Mouse (Mus musculus): ENCODE measurements around the gene Timmdc1. TPM values are rescaled to one million over a fixed set of nuclear protein-coding genes. Genes with fewer than 3 reads are reported as not detected.

The Timmdc1 gene
- polyA plus RNA-seq, 1 experiment, result 25.0 TPM

DNA sequence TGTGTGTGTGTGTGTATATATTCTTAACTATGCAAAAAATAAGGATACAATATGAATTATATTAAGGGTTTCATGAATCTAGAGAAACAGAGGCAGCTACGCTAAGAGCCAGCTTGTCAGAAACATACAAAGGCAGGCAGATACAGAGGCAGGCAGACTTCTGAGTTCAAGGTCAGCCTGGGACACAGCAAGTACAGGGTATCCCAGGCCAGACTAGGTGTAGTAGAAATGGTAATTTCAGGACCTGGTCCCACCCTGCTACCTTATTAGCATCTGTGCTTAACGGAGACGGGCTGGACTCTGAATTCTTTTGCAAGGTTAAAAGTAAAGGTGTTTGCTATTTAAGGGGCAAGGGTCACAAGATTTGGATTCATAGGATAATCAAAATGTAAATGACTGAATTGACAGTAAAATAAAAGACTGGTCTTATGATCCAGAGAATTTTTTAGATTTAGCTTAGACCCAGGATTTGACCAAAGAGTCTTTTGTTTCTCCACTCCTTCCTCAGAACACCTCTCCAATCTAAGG is 35.8 kb upstream of the Timmdc1 start, which contains the start of gene Tmem39a:
Gene Tmem39a (plus strand): TSS at position 478 of the 528 bp plus-strand sequence.
- DNase-seq, result no peak
- 93% methylated on average over 3 of the region's 3 CpGs for WGBS
- Histone ChIP-seq H3K27me3 (ENCODE audit: control insufficient read depth, insufficient read depth, low read length) (no peaks in the 10 kb centered on the region), H3K4me3 (ENCODE audit: control insufficient read depth, insufficient read depth, low read length) (no peak within 1 kb of the TSS), H3K27ac (ENCODE audit: control insufficient read depth, insufficient read depth, low read length) (no peak within 1 kb of the TSS), H3K4me1 (replicated peaks; ENCODE audit: control insufficient read depth, insufficient read depth, low read length) (peaks cover 3% of the 10 kb centered on the region; the same call in 1 of the 2 replicates), H3K36me3 (ENCODE audit: control insufficient read depth, insufficient read depth, low read length) (no peaks in the 10 kb centered on the region)
- no peak for TF ChIP-seq CTCF (IDR thresholded peaks at IDR 0.05; ENCODE audit: borderline replicate concordance, control insufficient read depth, extremely low read depth, insufficient read depth, low read length, poor library complexity)
- TF ChIP-seq POLR2A (IDR thresholded peaks at IDR 0.05; ENCODE audit: control insufficient read depth, extremely low read depth, insufficient read depth, low read length, poor library complexity), result no peak

DNA sequence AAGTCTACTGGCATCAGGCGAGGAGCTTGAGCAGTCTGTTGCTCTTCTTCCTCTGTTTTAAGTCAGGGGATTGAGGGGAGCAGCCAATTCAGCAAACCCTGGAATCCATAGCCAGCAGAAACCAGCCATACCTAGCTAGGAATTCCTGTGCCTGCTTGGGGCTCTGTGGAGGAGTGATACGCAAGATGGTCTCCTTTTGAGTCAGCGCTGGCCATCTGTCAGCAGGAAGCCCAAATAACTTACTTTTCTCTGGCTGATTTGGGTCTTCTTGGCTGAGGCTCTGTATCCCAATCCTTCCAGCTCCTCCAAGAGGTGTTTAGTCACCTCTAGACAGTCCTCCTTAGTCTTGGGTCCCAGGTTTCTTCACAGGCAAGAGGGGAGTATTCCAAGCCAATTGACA is 33.5 kb upstream of the Timmdc1 start:
- no peak for DNase-seq
- Histone ChIP-seq H3K27ac (ENCODE audit: control insufficient read depth, insufficient read depth, low read length) (no peak overlapping the region), H3K27me3 (ENCODE audit: control insufficient read depth, insufficient read depth, low read length) (no peaks in the 10 kb centered on the region), H3K4me1 (replicated peaks; ENCODE audit: control insufficient read depth, insufficient read depth, low read length) (no peaks in the 10 kb centered on the region), H3K36me3 (ENCODE audit: control insufficient read depth, insufficient read depth, low read length) (no peaks in the 10 kb centered on the region), H3K4me3 (ENCODE audit: control insufficient read depth, insufficient read depth, low read length) (no peak overlapping the region)
- 92% methylated on average over 3 of the region's 3 CpGs for WGBS
- no peak for TF ChIP-seq POLR2A (IDR thresholded peaks at IDR 0.05; ENCODE audit: control insufficient read depth, extremely low read depth, insufficient read depth, low read length, poor library complexity)
- no peak for TF ChIP-seq CTCF (IDR thresholded peaks at IDR 0.05; ENCODE audit: borderline replicate concordance, control insufficient read depth, extremely low read depth, insufficient read depth, low read length, poor library complexity)

DNA sequence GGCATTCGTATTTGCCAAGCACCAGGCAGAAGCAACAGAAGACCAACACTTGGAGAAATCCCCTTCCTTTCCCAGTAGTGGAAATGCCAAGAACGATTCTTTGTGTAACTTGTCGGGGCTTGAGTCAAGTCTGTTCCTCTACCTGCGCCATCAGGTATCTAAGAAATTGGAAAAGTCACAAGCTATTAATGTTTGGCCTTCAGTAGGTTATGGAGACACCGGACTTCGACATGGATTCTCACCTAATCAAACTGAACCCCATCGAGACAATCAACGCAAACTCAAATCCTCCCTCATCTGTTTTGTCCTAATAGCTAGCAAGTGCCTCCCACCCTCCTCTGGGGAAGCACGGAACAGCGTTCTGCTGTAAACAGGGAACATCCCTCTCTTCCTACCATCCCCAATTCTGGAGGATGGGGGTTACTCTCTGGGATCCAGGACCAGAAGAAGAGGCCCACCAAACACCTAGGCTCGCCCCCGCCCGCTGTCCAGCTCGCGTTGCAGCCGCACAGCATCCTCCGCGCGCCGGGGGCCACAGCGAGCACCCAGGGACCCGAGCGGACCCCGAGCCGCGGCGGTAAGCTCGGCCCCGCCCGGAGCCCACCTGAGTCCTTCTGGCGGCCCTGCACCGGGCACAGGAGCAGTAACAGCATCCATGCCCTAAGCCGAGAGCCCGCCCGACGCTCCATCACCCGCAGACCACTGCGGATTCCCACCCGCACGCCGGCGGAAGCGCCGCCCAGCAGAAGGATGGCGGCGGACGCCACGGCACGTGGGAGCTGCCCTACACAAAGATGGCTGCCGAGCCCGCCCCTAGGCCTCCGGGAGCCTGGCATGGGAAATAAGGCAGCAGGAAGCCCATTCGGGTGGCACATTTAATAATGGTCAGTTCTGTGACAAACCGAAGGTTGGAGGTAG is 27.3 kb upstream of the Timmdc1 start, which contains the start of gene Poglut1:
Gene Poglut1 (minus strand): TSS at position 780 of the 918 bp plus-strand sequence.
- H3K4me1 ChIP-seq (replicated peaks; ENCODE audit: control insufficient read depth, insufficient read depth, low read length), result peaks cover 8% of the 10 kb centered on the region
- WGBS, result 5% methylated on average over 54 of the region's 54 CpGs
- H3K27ac ChIP-seq (ENCODE audit: control insufficient read depth, insufficient read depth, low read length), result no peak within 1 kb of the TSS
- TF ChIP-seq POLR2A (IDR thresholded peaks at IDR 0.05; ENCODE audit: control insufficient read depth, extremely low read depth, insufficient read depth, low read length, poor library complexity) (peak; percentile 71; the same call in 1 of the 2 replicates), CTCF (IDR thresholded peaks at IDR 0.05; ENCODE audit: borderline replicate concordance, control insufficient read depth, extremely low read depth, insufficient read depth, low read length, poor library complexity) (no peak)
- H3K36me3 ChIP-seq (ENCODE audit: control insufficient read depth, insufficient read depth, low read length), result no peaks in the 10 kb centered on the region
- H3K4me3 ChIP-seq (ENCODE audit: control insufficient read depth, insufficient read depth, low read length), result peak within 1 kb of the TSS; percentile 99
- peak; percentile 73 for DNase-seq
- no peaks in the 10 kb centered on the region for H3K27me3 ChIP-seq (ENCODE audit: control insufficient read depth, insufficient read depth, low read length)

GRCm38 (mm10) chr16:38548000-38548399 is 25.5 kb upstream of the Timmdc1 start:
- no peaks in the 10 kb centered on the region for H3K27me3 ChIP-seq (ENCODE audit: control insufficient read depth, insufficient read depth, low read length)
- H3K4me1 ChIP-seq (replicated peaks; ENCODE audit: control insufficient read depth, insufficient read depth, low read length), result peaks cover 8% of the 10 kb centered on the region
- H3K36me3 ChIP-seq (ENCODE audit: control insufficient read depth, insufficient read depth, low read length), result no peaks in the 10 kb centered on the region
- no peak for DNase-seq
- no peak overlapping the region for H3K27ac ChIP-seq (ENCODE audit: control insufficient read depth, insufficient read depth, low read length)
- TF ChIP-seq CTCF (IDR thresholded peaks at IDR 0.05; ENCODE audit: borderline replicate concordance, control insufficient read depth, extremely low read depth, insufficient read depth, low read length, poor library complexity), result no peak
- TF ChIP-seq POLR2A (IDR thresholded peaks at IDR 0.05; ENCODE audit: control insufficient read depth, extremely low read depth, insufficient read depth, low read length, poor library complexity), result no peak
- WGBS, result 94% methylated on average over 1 of the region's 1 CpGs
- H3K4me3 ChIP-seq (ENCODE audit: control insufficient read depth, insufficient read depth, low read length), result no peak overlapping the region

GRCm38 (mm10) chr16:38538716-38539380 is 16.4 kb upstream of the Timmdc1 start:
- Histone ChIP-seq H3K4me3 (ENCODE audit: control insufficient read depth, insufficient read depth, low read length) (no peak overlapping the region), H3K4me1 (replicated peaks; ENCODE audit: control insufficient read depth, insufficient read depth, low read length) (no peaks in the 10 kb centered on the region), H3K27ac (ENCODE audit: control insufficient read depth, insufficient read depth, low read length) (no peak overlapping the region), H3K27me3 (ENCODE audit: control insufficient read depth, insufficient read depth, low read length) (no peaks in the 10 kb centered on the region), H3K36me3 (ENCODE audit: control insufficient read depth, insufficient read depth, low read length) (peaks cover 4% of the 10 kb centered on the region; the same call in 1 of the 2 replicates)
- no peak for DNase-seq
- WGBS, result 93% methylated on average over 13 of the region's 13 CpGs
- no peak for TF ChIP-seq POLR2A (IDR thresholded peaks at IDR 0.05; ENCODE audit: control insufficient read depth, extremely low read depth, insufficient read depth, low read length, poor library complexity)
- no peak for TF ChIP-seq CTCF (IDR thresholded peaks at IDR 0.05; ENCODE audit: borderline replicate concordance, control insufficient read depth, extremely low read depth, insufficient read depth, low read length, poor library complexity)

GRCm38 (mm10) chr16:38536544-38537146 is 14.2 kb upstream of the Timmdc1 start:
- Histone ChIP-seq H3K27me3 (ENCODE audit: control insufficient read depth, insufficient read depth, low read length) (no peaks in the 10 kb centered on the region), H3K4me3 (ENCODE audit: control insufficient read depth, insufficient read depth, low read length) (no peak overlapping the region), H3K27ac (ENCODE audit: control insufficient read depth, insufficient read depth, low read length) (no peak overlapping the region), H3K36me3 (ENCODE audit: control insufficient read depth, insufficient read depth, low read length) (no peaks in the 10 kb centered on the region; the same call in 1 of the 2 replicates), H3K4me1 (replicated peaks; ENCODE audit: control insufficient read depth, insufficient read depth, low read length) (no peaks in the 10 kb centered on the region)
- DNase-seq, result peak; percentile 77
- TF ChIP-seq CTCF (IDR thresholded peaks at IDR 0.05; ENCODE audit: borderline replicate concordance, control insufficient read depth, extremely low read depth, insufficient read depth, low read length, poor library complexity) (peak; percentile 63; the same call in 1 of the 2 replicates), POLR2A (IDR thresholded peaks at IDR 0.05; ENCODE audit: control insufficient read depth, extremely low read depth, insufficient read depth, low read length, poor library complexity) (no peak)
- WGBS, result 44% methylated on average over 8 of the region's 8 CpGs

Measured in thymus, adult 2 months (tissue).